20 mouse cellular contexts compared by ENCODE assay signal in the genomic region with DNA sequence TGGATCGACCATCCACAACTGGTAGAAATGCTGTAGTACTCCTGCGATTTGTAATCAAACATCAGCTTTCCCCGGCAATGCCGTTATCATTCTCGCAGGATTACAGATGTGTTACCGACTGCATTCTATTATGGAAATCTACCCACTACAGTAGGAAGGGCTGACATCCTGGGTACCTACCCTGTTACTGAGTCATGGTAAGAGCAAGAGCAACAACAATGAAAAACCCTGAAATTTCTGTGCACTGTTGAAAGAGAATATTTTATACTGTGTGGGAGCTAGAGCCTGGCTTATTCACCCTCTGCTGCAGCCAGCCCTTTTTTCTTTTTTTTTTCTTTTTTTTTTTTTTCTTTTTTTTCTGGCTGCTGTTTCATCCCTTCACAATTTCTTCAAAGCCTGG.
"Had no signal": no experiment of that assay in that cellular context is flagged by ENCODE, and none has a peak within 500 bp of the region (broad histone marks: within the 10 kb centered on the region; RNA-seq: fewer than 3 reads in every experiment).

No protein-coding gene starts in this region.

- H3K4me2 ChIP-seq: limb, embryonic 12.5 days; limb, embryonic 15.5 days; liver, embryonic 11.5 days; lung, embryonic 14.5 days; neural tube, embryonic 12.5 days; neural tube, embryonic 15.5 days had no signal

- H3K27ac ChIP-seq: kidney, postnatal 0 days; layer of hippocampus, adult 2 months; limb, embryonic 12.5 days; limb, embryonic 15.5 days; liver, embryonic 14.5 days; macrophage; neural tube, embryonic 12.5 days; neural tube, embryonic 15.5 days had no signal

- H3K9me3 ChIP-seq: limb, embryonic 15.5 days; neural tube, embryonic 12.5 days; neural tube, embryonic 15.5 days had no signal

- H3K9ac ChIP-seq: limb, embryonic 12.5 days; limb, embryonic 15.5 days; liver, embryonic 14.5 days; liver, postnatal 0 days; lung, embryonic 14.5 days; neural tube, embryonic 12.5 days; neural tube, embryonic 15.5 days had no signal

- H3K4me3 ChIP-seq: layer of hippocampus, adult 2 months; limb, embryonic 12.5 days; limb, embryonic 15.5 days; neural tube, embryonic 12.5 days; neural tube, embryonic 15.5 days had no signal

- H3K36me3 ChIP-seq: limb, embryonic 12.5 days; limb, embryonic 15.5 days; neural tube, embryonic 12.5 days; neural tube, embryonic 15.5 days had no signal

- ATAC-seq: intestine, embryonic 16.5 days; liver, postnatal 0 days; lung, postnatal 0 days had no signal

- H3K4me1 ChIP-seq: limb, embryonic 12.5 days; limb, embryonic 15.5 days; neural tube, embryonic 12.5 days; neural tube, embryonic 15.5 days had no signal

- DNase-seq: kidney, adult 18-20 months; kidney, postnatal 25 days; layer of hippocampus, adult 9-11 months; left cerebral cortex, postnatal 4 days; liver, postnatal 0 days; right cerebral cortex, postnatal 25 days; thymus, adult 18-20 months; thymus, postnatal 36 days had no signal

- H3K27me3 ChIP-seq: limb, embryonic 12.5 days; limb, embryonic 15.5 days; neural tube, embryonic 12.5 days; neural tube, embryonic 15.5 days had no signal
